Mouse (Mus musculus) kidney, postnatal 0 days (tissue): ENCODE results near the gene Pou4f2. TPM values are rescaled to one million over a fixed set of nuclear protein-coding genes. Genes with fewer than 3 reads are reported as not detected.
A peak's percentile ranks its signal among the peaks of the same experiment; 100 is the strongest.

Source experiments
- ATAC-seq: fragments of 200-750 bp; cut with Nextera tagmentation; replicated peaks from 2 replicates; pipeline ENCODE4 v1.8.0; 2017; ENCODE audit warnings: low read depth, moderate number of reproducible peaks, moderate TSS enrichment, moderate library complexity; ENCODE audit not compliant: low FRiP score
- DNase-seq: peaks from one replicate; pipeline ENCODE4 v3.0.0-alpha.2; 2016; ENCODE audit warnings: low spot score
- H3K27ac ChIP-seq: fragments of 300-500 bp; sonication (generic); 2 replicates; pipeline ENCODE4 v1.5.1; 2014; ENCODE audit warnings: mild to moderate bottlenecking
- H3K27me3 ChIP-seq: fragments of 300-500 bp; sonication (generic); 2 replicates; pipeline ENCODE4 v1.6.1; 2014; ENCODE audit warnings: low read length, mixed read lengths; ENCODE audit not compliant: insufficient read depth
- H3K36me3 ChIP-seq: fragments of 300-500 bp; sonication (generic); 2 replicates; pipeline ENCODE4 v1.6.1; 2014; ENCODE audit warnings: low read length, mixed read lengths; ENCODE audit not compliant: insufficient read depth
- H3K4me1 ChIP-seq: fragments of 300-500 bp; sonication (generic); replicated peaks from 2 replicates; pipeline ENCODE4 v1.6.1; 2014; ENCODE audit warnings: antibody characterized with exemption, low read length, mixed read lengths; ENCODE audit not compliant: insufficient read depth
- H3K4me2 ChIP-seq: fragments of 300-500 bp; sonication (generic); 2 replicates; pipeline ENCODE4 v1.6.1; 2014; ENCODE audit warnings: mild to moderate bottlenecking, low read length, moderate library complexity, mixed read lengths
- H3K4me3 ChIP-seq: fragments of 300-500 bp; sonication (generic); replicated peaks from 2 replicates; pipeline ENCODE4 v1.5.1; 2014; ENCODE audit warnings: low read depth, low read length
- H3K9ac ChIP-seq: fragments of 300-500 bp; sonication (generic); 2 replicates; pipeline ENCODE4 v1.6.1; 2014; ENCODE audit warnings: low read depth, low read length
- H3K9me3 ChIP-seq: fragments of 300-500 bp; sonication (generic); replicated peaks from 2 replicates; pipeline ENCODE4 v1.6.1; 2016; ENCODE audit warnings: low read length, inconsistent platforms, mixed read lengths
- CTCF ChIP-seq: IDR thresholded peaks from 2 replicates; pipeline ENCODE4 v1.5.1; 2016; ENCODE audit warnings: antibody characterized with exemption, low read depth, mild to moderate bottlenecking, moderate library complexity
- WGBS: fragments of 180-500 bp; shearing (Covaris S2); extraction: QIAGEN DNeasy Blood & Tissue Kit; methylation state at CpG from one replicate; pipeline ENCODE4 v1.1.7; 2014; 5-methylcytosine and 5-hydroxymethylcytosine counted together
- polyA plus RNA-seq: library from polyadenylated mRNA; unstranded; fragments of >200 nt; fragmentation: Nextera tagmentation; extraction: Ambion mirVana; gene quantifications from 2 replicates; pipeline ENCODE4 v1.2.1, GENCODE M21; 2015

Pou4f2 gene
- polyA plus RNA-seq, 1 experiment from 2014 or later: not detected

GRCm38 (mm10) chr8:78438121-78438520 is 1.7 kb upstream of the Pou4f2 start:
- Histone ChIP-seq H3K9me3 (no peaks in the 10 kb centered on the region), H3K9ac (no peak overlapping the region), H3K36me3 (no peaks in the 10 kb centered on the region), H3K27me3 (peaks cover 62% of the 10 kb centered on the region), H3K4me2 (0 out of 2 replicates have a peak overlapping the region, but pooled peaks have one; percentile 12), H3K4me3 (no peak overlapping the region), H3K4me1 (no peaks in the 10 kb centered on the region), H3K27ac (no peak overlapping the region)
- 0 out of 2 replicates have a peak, but pooled peaks have one; percentile 36 for ATAC-seq
- peak; percentile 88 for DNase-seq
- TF ChIP-seq CTCF: no peak
- WGBS: under 1% methylated on average over 18 of the region's 18 CpGs

DNA sequence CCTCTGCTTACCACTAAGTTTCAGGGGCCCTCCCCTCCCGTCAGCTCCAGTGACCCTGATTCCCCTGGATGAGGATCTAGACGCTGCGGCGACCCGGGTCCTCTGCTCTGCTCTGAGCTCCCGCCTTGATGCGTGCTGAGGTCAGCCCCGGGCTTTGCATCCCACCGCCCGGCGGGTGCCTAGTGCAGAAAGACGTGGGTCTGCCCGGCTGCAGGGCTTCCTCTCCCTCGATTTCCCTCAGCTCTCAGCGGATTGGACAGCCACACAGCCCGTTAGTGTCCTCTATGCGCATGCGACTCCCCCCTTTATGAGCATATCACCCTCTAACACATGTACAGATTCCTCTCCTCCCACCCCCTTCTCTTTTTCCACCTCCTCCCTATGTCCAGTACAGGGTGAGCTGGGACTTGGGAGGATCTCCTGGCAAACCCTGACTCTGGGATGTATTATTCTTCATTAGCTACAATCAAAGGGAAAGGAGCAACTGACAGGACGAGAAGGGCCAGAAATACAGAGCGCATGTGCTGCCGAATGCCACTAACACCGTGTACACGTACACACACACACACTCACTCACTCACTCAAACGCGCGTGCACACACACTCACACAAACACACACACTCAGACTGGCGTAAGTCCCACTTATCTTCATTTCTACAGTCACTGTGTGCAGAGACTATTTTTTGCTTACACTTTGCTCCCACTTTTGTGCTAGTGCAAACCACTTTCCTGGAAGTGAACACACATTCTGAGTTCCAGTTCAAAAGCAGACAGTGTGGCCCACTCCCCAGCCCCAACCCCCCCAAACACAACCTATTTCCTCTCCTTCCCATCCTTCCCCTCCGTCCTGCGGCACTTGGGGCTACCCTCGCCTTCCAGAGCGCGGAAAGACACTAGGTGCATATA is 948 bp upstream of the Pou4f2 start:
- Histone ChIP-seq H3K4me2 (no peak overlapping the region), H3K27ac (no peak overlapping the region), H3K36me3 (no peaks in the 10 kb centered on the region), H3K27me3 (peaks cover 68% of the 10 kb centered on the region), H3K9ac (no peak overlapping the region), H3K9me3 (no peaks in the 10 kb centered on the region), H3K4me1 (no peaks in the 10 kb centered on the region), H3K4me3 (no peak overlapping the region)
- DNase-seq: no peak
- ATAC-seq: no peak
- WGBS: 2% methylated on average over 32 of the region's 32 CpGs
- TF ChIP-seq CTCF: no peak

DNA sequence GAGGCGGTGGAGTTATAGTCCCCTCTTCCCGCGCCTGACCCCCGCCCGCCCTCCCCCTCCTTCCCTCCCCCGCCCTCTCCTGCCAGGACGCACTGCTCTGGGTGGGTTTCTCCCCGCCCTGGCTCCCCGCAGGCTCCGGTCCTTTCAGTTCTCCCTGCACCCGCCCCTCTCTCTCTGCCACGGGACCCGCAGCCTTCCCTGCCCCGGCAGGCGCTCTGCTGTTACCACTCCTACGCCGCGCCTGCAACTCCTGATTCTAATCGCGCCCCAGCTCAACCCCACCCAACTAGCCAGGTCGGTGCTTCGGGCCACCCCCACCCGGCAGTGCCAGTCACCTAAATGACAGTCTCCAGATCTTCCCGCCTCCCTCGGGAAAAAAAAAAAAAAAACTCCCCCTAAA is 216 bp upstream of the Pou4f2 start:
- no peak for DNase-seq
- Histone ChIP-seq H3K27ac (no peak overlapping the region), H3K4me1 (no peaks in the 10 kb centered on the region), H3K4me3 (0 out of 2 replicates have a peak overlapping the region, but pooled peaks have one; percentile 34), H3K9ac (no peak overlapping the region), H3K4me2 (peak overlapping the region; percentile 59), H3K9me3 (no peaks in the 10 kb centered on the region), H3K27me3 (peaks cover 71% of the 10 kb centered on the region), H3K36me3 (no peaks in the 10 kb centered on the region)
- 0% methylated on average over 18 of the region's 25 CpGs for WGBS
- no peak for ATAC-seq
- TF ChIP-seq CTCF: no peak

DNA sequence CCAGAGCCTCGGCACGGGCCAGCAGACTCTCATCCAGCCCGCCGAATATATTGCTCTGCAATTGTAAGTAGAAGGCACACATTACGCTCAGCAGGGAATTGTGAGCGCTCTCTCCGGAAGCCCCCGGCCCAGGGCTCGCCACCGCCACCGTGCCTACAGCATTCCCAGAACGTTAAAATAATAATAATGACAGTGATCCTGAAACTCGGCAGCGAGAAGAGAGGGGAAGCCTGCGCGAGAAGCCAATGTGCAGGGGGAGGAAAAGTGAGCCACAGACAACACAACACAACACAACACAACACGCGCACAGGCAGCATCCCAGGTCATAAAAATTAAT is 853 bp downstream of the Pou4f2 start:
- Histone ChIP-seq H3K4me1 (no peaks in the 10 kb centered on the region), H3K4me2 (peak overlapping the region; percentile 59; the same call in 1 of the 2 replicates), H3K36me3 (no peaks in the 10 kb centered on the region), H3K27ac (no peak overlapping the region), H3K4me3 (no peak overlapping the region), H3K9me3 (no peaks in the 10 kb centered on the region), H3K9ac (no peak overlapping the region), H3K27me3 (peaks cover 70% of the 10 kb centered on the region)
- DNase-seq (no peak), ATAC-seq (no peak)
- TF ChIP-seq CTCF: no peak
- under 1% methylated on average over 18 of the region's 18 CpGs for WGBS

- no peak for ATAC-seq
- Histone ChIP-seq H3K4me2 (no peak overlapping the region), H3K27ac (no peak overlapping the region), H3K9me3 (no peaks in the 10 kb centered on the region), H3K36me3 (no peaks in the 10 kb centered on the region), H3K4me3 (no peak overlapping the region), H3K4me1 (no peaks in the 10 kb centered on the region), H3K27me3 (peaks cover 65% of the 10 kb centered on the region), H3K9ac (no peak overlapping the region)
- 1% methylated on average over 62 of the region's 62 CpGs for WGBS
- DNase-seq: no peak
- TF ChIP-seq CTCF: no peak
These were observed 1.4 kb downstream of the Pou4f2 start for GRCm38 (mm10) chr8:78434823-78435623.

- ATAC-seq (no peak), DNase-seq (no peak)
- TF ChIP-seq CTCF: no peak
- H3K9me3 ChIP-seq: no peaks in the 10 kb centered on the region
- WGBS: 2% methylated on average over 8 of the region's 8 CpGs
- H3K4me2 ChIP-seq: no peak overlapping the region
- H3K9ac ChIP-seq: no peak overlapping the region
- peaks cover 71% of the 10 kb centered on the region for H3K27me3 ChIP-seq
- no peaks in the 10 kb centered on the region for H3K36me3 ChIP-seq
- H3K4me3 ChIP-seq: no peak overlapping the region
- H3K4me1 ChIP-seq: no peaks in the 10 kb centered on the region
- no peak overlapping the region for H3K27ac ChIP-seq
These were observed 2.1 kb downstream of the Pou4f2 start for GRCm38 (mm10) chr8:78434340-78434739.
